10 mouse cellular contexts compared by ENCODE assay signal in the genomic region with DNA sequence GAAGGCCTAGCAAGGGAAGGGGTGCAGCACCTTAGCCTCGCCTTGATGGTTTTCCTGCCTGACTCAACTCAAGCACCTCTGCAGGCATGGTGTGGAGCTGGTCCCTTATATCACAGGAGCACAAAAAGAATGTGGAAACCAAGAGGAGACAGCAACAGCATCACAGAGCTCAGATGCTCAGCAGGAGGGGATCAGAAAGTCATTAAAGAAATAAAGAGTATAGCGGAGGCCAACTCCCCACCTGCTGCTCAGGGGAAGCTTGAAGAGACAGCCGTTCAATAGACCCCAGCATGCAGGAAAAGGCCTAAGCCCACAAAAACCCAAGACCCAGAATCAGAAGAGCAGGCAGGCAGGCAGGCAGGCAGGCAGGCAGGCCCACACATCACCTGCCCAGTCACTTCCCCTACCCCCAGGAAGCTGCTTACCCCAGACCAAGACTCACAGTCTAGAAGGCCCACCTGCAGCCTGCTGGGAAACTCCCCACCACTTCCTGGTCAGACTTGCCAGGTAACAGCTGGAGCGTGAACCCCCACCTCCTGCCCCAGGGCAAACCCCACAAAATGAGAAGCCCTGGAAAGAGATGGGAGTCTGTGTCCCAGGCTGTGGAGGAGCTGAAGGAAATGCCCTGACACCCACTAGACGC. TPM values are rescaled to one million over a fixed set of nuclear protein-coding genes. Genes with fewer than 3 reads are reported as not detected.
A peak's percentile ranks its signal among the peaks of the same experiment; 100 is the strongest.
DNase-seq lines count a peak whose midpoint lies in the region; ATAC-seq lines count a peak whose summit lies in the region.
"Had no signal": no experiment of that assay in that cellular context is flagged by ENCODE, and none has a peak within 500 bp of the region (broad histone marks: within the 10 kb centered on the region; RNA-seq: fewer than 3 reads in every experiment).

No protein-coding gene starts in this region.

- no peaks in the 10 kb centered on the region for H3K36me3 ChIP-seq in heart, embryonic 12.5 days

- 0 out of 2 replicates have a peak overlapping the region, but pooled peaks have one; percentile 25 for H3K27ac ChIP-seq in heart, embryonic 12.5 days (ENCODE audit: poor library complexity, severe bottlenecking)

- H3K9ac ChIP-seq in heart, embryonic 12.5 days: no peak overlapping the region
- H3K9ac ChIP-seq: forebrain, postnatal 0 days had no signal

- no peak for ATAC-seq in heart, embryonic 12.5 days (ENCODE audit: insufficient number of reproducible peaks, low FRiP score)
- ATAC-seq in hematopoietic stem cell, adult 5-6 weeks (replicated peaks in 1 of 2; ENCODE audit: insufficient read depth in 1 of 2, low FRiP score in 2 of 2, low TSS enrichment in 1 of 2, low read depth in 1 of 2, poor library complexity in 2 of 2, severe bottlenecking in 2 of 2): peak; percentile 58 to 59
- peak; percentile 62 for ATAC-seq in neutrophil, adult 5-6 weeks (ENCODE audit: extremely low read depth, insufficient number of reproducible peaks, low FRiP score, poor library complexity, severe bottlenecking)

- WGBS in heart, embryonic 12.5 days: 83% methylated on average over 5 of the region's 5 CpGs

- H3K4me3 ChIP-seq in heart, embryonic 12.5 days: no peak overlapping the region

- no peaks in the 10 kb centered on the region for H3K27me3 ChIP-seq in heart, embryonic 12.5 days (replicated peaks)

- H3K4me2 ChIP-seq in heart, embryonic 12.5 days: no peak overlapping the region

- H3K4me1 ChIP-seq in heart, embryonic 12.5 days (replicated peaks): peaks cover 86% of the 10 kb centered on the region

- no peak for DNase-seq in heart, postnatal 25 days (ENCODE audit: low spot score)
- DNase-seq in CD4-positive, CD25-positive, alpha-beta regulatory T cell, adult 2 months (ENCODE audit: low read depth, low spot score): peak; percentile 68
- DNase-seq in retina, postnatal 1 day: no peak
- DNase-seq in left cerebral cortex, postnatal 36 days (ENCODE audit: low spot score in 2 of 2): no peak
- no peak for DNase-seq in urinary bladder, postnatal 36 days (ENCODE audit: low spot score in 2 of 2)
- DNase-seq: forebrain, postnatal 0 days; lung, postnatal 4 days had no signal

- H3K9me3 ChIP-seq in heart, embryonic 12.5 days (replicated peaks): no peaks in the 10 kb centered on the region

- intact Hi-C loops in heart, postnatal 25 days (cut with DNase I): no loop called here
- intact Hi-C loops in left cerebral cortex, postnatal 36 days (cut with DNase I): no loop called here

RNA-seq across cellular contexts. Expression of gene Sema4d, which starts 39.6 kb away (rescaled TPM):
- 17.3 and 17.4 TPM in 2 replicates for polyA plus RNA-seq in heart, embryonic 12.5 days (2016; fragmentation: Nextera tagmentation; extraction: Ambion mirVana)
- 10 to 100 TPM; 61.6 to 70.0 TPM for total RNA-seq in heart, postnatal 25 days (2021)
- total RNA-seq in hematopoietic stem cell, adult 5-6 weeks (2017): 16.9 and 26.5 TPM in 2 replicates
- total RNA-seq in neutrophil, adult 5-6 weeks (2017): 125 and 131 TPM in 2 replicates
- 10 to 100 TPM; 91.0 to 94.2 TPM for total RNA-seq in left cerebral cortex, postnatal 36 days (2021)
